Mouse (Mus musculus) layer of hippocampus, adult 18-20 months (tissue): ENCODE data around the gene Spaar. TPM values are rescaled to one million over a fixed set of nuclear protein-coding genes. Genes with fewer than 3 reads are reported as not detected.

Experiments
- DNase-seq, 2 experiments: peaks; one replicate each; pipeline ENCODE4 v3.0.0; 2022; ENCODE audit warnings: low spot score in 2 of 2
- total RNA-seq, 2 experiments: library from RNA; stranded (reverse); gene quantifications; 2 replicates each; pipeline ENCODE4 v1.2.3; 2021

Gene Spaar
- total RNA-seq, 2 experiments from 2014 or later, result 0.58 to 1.3 TPM

DNA sequence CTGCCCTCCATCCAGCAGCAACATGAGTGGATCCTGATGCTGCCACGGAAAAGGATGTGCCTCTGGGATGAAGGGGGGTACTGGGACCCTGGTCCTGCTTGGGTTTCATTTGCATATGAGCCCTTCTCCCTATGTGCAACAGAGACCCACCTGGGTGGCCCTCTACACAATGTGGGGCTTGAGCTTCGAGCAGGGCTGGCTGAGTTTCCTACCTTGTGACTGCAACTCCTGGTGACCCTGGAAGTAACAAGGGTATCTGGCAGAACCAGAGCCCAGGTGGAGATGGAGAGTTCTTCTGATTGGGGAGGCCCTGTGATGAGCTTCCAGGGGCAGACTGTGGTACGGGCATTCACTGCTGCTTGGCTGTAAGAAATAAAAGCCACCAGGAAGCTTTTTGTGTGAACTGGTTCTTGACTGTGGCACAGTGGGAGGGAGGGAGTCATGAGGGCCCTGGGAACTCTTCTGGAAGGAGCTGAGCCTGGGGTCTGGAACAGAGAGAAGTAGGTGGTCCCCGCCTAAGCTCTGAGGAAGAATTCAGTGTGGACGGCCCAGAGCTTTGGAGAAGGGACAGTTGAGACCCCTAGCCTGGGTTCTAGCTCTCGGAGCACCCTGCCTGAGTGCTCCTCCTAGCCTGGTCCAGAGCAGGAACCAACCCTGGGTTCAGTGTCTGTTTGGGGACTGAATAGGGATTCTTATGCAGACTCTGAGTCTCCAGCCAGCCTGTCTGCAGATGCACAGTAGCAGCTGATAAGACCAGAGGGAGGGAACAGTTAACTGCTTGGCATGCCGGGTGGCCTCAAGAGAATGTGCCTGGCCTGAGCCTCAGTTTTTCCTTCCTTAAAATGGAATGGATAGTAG, 1.9 kb upstream of the Spaar start:
- DNase-seq, result no peak

DNA sequence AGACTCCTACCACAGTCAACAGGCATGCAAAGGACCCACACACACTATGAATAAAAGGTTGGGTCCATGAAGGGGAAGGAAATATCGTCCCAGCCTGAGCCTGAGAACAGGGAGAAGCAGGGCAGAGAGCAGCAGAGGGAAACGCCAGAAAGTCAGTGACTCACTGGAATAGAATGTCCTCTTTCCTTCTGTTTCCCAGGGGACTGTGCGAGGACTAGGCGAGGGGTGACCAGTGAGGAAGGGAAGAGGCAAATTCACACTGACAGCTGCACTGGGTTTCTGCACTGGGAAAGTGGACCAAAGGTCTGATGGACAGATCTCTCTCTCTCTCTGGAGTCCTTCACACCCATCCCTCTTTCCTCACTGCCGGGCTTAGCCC, 1.3 kb upstream of the Spaar start:
- no peak for DNase-seq

DNA sequence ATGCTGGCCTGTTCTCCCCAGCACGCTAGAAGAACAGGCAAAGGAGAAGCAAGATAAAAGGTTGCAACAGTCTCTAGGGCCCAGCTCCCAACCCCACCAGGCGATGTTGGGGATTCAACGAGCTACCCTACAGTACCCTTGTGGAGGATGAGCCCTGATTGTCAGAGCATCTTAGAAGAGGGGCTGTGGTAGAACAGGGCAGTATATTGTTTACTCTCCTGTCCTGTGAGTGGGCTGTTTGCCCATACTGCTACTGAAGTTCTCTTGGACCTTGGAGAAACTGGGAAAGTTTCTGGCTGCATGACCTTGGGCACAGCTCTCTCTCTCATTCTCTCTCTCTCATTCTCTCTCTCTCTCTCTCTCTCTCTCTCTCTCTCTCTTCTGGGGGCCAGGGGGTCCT, 708 bp upstream of the Spaar start:
- no peak for DNase-seq

DNA sequence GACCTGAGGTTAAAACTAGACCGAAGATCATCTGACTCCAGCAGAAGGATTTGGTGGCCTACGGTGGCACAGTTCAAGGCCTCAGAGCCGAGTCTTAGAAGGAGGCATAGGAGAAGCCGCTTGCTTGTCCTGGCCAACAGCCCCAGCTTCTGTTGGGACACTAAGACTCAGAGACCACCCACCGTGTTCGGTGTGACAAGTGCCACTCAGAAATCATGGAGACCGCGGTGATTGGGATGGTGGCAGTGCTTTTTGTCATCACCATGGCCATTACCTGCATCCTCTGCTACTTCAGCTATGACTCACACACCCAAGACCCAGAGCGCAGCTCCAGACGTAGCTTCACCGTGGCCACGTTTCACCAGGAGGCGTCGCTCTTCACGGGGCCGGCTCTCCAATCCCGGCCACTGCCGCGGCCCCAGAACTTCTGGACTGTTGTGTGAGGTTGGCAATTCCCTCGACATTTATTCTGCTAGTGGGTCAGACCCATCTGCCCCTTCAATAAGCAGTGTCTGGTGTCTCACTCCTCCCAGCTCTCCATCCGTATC, 990 bp downstream of the Spaar start:
- DNase-seq, result no peak

- no peak for DNase-seq
These were observed 2.3 kb downstream of the Spaar start for GRCm38 (mm10) chr4:43732171-43732570.

DNA sequence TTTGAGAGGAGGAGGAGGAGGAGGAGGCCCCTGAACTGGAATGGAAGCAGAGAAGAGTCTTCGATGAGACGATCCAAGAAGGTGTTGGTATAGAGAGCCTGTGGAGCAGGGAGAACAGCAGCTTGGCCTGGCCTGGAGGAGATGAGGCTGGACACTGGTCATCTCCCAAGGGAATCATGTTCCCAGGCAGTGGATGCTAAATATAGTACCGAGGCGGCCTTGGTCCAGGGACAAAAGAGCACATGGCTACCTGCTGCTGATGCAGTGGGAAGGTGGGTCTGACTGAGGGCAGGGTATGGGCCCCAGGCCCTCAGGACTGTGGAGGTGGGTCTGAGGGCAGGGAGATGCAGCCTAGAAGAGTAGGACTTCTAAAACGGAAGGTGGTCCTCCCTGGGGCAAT, 3.4 kb downstream of the Spaar start:
- DNase-seq, result no peak

- no peak for DNase-seq
These were observed 7.3 kb downstream of the Spaar start for GRCm38 (mm10) chr4:43737144-43737543.

DNA sequence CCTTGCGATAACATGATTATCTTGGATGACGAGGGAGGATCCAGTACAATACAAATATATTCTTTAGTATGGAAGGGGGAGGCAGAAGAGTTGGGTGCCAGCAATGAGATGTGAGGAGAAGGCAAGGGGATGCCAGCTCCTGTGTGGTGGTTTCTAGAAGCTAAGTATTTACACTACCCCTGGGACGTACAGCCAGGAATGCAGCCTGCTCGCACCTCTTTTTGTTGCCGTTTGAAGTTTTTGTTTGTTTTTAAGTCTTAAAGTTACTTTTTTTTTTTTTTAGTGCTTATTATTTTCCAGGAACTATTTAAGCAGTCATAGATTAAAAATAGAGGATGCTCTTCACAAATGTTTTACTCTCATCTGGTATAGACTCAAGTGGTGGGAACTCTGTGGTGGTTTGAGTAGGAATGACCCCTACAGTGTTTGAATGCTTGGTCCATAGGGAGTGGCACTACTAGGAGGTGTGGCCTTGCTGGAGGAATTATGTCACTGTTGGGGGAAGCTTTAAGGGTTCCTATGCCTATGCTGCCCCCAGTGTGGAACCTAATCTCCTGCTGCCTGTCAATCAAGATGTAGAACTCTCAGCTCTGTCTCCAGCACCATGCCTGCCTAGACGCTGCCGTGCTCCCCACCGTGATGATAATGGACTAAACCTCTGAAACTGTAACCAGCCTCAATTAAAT, 9.3 kb downstream of the Spaar start:
- no peak for DNase-seq

GRCm38 (mm10) chr4:43741526-43741925, 11.7 kb downstream of the Spaar start:
- no peak for DNase-seq

GRCm38 (mm10) chr4:43742637-43743036, 12.8 kb downstream of the Spaar start:
- DNase-seq, result no peak

DNA sequence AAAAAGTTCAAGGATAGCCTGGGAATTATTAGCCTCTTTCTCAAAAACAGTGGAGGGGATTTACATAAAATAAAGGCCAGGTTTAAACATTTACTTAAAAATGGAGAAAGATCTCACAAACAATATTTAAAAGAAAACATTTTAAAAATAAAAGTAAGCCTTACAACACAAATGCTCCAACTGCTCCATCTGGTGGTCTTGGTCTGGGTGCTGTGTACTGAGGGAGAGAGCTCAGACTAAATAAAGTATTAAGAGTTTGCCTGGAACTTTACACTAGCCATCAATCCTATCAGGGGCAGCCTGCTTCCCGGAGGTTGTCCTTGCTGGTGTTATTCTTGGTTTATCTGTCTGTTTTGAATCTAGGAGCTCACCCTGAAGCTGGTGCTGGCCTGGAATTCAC, 13.3 kb downstream of the Spaar start:
- no peak for DNase-seq

GRCm38 (mm10) chr4:43745187-43745586, 15.4 kb downstream of the Spaar start:
- peak in 1 of 2 experiments; percentile 66 for DNase-seq

DNA sequence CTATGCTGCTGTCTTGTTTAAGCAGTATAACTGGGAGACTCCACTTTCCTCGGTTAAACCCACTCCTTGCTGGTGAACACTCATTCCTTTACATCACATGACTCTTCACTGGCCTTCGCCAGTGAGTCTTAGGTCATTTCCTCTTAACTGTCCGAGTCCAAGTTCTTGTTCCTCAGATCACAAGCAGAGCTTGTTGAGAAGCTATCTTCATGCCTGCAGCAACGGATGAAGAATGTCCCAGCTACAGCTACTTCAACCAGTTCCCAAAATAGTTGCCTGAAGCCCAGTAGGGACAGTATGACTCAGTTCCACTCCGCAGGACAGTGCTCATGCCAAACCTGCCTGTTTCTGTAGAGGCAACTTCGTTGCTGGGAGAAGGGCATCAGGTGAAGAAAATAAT, 27.4 kb downstream of the Spaar start:
- DNase-seq, result no peak

GRCm38 (mm10) chr4:43759571-43760418, 30.0 kb downstream of the Spaar start:
- peak; percentile 2 to 20 for DNase-seq

DNA sequence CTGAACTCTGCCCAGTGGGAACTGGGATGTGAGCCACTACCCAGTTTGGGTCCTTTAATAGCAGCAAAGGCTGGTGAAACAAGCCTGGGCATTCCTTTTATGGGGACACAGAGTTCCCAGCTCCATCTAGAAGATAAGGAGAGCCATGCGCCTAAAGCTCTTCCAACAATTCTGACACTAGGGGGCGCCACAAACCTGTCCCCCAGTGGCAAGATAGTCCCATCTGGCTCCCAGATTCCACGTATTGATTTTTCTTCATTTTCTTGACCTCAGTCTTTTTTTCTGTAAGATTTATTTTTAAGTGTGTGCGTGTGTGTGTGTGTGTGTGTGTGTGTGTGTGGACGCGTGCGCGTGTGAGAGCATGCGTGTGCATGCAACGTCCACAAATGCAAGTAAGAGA, 30.6 kb downstream of the Spaar start:
- DNase-seq, result peak in 1 of 2 experiments; percentile 37

DNA sequence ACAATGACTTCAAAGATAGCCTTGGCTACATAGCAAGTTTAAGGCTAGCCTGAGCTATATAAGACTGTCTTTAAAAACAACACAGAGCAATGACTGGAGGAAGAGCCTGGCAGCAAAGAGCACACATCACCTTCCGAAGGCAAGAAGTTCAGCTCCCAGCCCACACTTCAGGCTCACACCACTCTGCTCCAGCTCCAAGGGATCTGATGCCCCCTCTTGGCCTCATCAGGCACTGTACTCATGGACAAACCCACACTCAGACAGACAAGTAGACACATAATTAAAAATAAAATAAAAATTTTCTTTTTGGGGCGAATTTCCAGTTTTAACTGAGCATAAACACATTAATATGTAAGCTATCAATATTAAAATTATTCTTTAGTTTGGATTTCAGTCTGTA, 31.5 kb downstream of the Spaar start:
- DNase-seq, result no peak

DNA sequence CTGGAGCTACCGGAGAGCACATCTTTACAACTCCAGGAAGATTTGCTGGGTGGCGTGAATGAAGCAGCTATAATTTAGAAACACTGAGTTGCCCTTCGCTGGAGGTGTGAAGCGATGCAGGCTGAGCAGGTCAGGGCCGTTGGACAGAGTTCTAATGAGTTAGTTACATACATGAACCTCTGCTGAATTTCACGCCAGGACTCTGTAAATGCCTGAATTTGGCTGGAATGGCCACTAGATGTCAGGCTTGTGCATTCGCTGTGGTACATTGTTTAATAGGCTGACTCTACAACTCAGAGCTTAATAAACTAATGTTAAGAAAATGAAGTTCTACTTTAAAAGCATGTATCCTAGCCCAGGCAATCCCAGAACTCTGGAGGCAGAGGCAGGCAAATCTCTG, 33.6 kb downstream of the Spaar start:
- DNase-seq, result peak; percentile 39 to 77

GRCm38 (mm10) chr4:43768341-43768740, 38.5 kb downstream of the Spaar start:
- DNase-seq, result no peak

DNA sequence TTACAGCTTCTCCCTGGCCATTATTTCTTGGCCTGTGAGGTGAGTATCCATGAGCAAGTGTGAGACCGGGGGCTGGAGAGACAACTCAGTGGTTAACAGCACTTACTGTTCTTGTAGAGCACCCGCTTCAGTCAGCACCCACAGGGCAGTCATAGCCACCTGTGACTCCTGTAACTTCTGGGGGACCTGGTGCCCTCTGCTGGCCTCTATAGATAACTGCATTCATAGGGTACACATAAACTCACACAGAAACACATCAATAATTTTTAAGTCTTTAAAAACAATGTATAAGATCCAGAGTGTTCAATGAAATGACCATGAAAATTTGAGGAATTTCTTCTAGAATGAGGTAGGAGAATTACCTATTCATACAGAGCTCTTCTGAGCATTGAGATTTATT, 39.5 kb downstream of the Spaar start:
- no peak for DNase-seq

DNA sequence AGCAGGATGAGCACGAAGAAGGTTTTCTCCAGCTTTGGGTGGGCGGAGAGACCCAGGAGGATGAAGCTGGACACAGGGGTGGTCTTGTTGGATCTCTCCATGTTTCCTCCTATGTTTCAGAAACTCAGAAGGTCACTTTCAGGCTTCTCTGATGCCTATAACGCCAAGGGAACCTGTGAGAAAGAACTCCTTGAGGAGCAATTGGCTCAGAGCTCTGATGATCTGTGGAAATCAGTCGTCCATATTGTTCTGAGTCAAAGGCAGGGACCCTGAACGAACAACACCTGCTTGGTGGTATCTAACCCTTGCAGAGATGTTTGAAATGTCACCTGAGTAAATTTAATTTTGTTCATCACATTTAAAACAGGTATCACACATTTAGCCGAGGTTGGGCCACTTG, 41.1 kb downstream of the Spaar start, which contains the start of gene Olfr159:
TSS of gene Olfr159 (minus strand) at position 101 of the 400 bp plus-strand sequence.
- no peak for DNase-seq

GRCm38 (mm10) chr4:43771626-43772025, 41.8 kb downstream of the Spaar start:
- no peak for DNase-seq
